Mouse (Mus musculus): Measurements from ENCODE around the gene Dcun1d4.

Gene Dcun1d4

GRCm38 (mm10) chr5:73601361-73601763 lies 120.6 kb downstream of the Dcun1d4 start:
- no peak for DNase-seq

DNA sequence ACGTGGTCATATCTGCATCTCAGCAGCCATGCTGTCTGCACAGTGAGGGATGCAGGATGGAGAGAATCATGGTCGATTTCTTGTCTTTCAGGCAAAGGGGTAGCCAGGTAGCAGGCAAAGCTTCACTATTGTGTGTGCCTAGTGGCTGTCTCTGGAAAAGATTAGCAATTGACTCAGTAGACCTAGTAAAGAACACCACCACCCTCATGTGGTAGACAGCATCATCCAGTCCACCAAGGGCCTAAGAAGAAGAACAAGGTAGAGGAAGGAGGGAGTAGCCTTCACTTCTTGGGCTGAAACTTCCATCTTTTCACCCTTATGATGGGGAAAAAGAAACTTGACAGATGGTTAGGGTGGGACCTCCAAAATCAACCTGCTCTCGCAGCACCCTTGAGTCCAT lies 122.1 kb downstream of the Dcun1d4 start:
- DNase-seq = no peak

GRCm38 (mm10) chr5:73604542-73604941 lies 123.7 kb downstream of the Dcun1d4 start:
- DNase-seq = no peak

DNA sequence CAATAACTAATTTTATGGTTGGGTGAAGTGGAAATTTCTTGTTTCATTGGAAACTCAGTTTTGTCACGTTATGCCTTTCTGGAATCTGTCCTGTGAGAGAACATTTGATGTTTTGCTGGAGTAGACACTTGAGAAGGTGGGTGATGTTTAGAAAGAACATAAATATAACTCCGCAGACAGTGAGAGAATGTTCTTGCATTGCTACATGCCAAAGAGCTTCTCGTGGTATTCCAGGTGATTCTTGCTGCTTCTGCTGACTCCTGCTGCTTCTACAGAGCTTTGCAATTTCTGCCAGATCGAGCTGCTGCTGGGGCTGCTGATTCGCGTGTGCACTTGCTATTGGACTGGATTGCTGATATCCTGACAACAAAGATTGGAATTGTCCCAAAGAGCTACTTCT lies 124.2 kb downstream of the Dcun1d4 start:
- no peak for DNase-seq

Data from cerebellum, postnatal 36 days (tissue).